Mouse (Mus musculus) embryonic facial prominence, embryonic 15.5 days (tissue): Measurements from ENCODE around the gene Sfn. TPM values are rescaled to one million over a fixed set of nuclear protein-coding genes. Genes with fewer than 3 reads are reported as not detected.
"Not testable (repeated sequence)": the region's sequence is repeated elsewhere in the genome, so short reads cannot be mapped to it uniquely, and the experiment has no call there.

ENCODE experiments used
- ATAC-seq: fragments of 200-750 bp; cut with Nextera tagmentation; 2 replicates; pipeline ENCODE4 v1.8.0; 2017; ENCODE audit warnings: low read depth, moderate TSS enrichment; ENCODE audit not compliant: insufficient number of reproducible peaks, low FRiP score, low TSS enrichment
- H3K27ac ChIP-seq: fragments of 300-500 bp; sonication (generic); replicated peaks from 2 replicates; pipeline ENCODE4 v1.5.1; 2015; ENCODE audit warnings: mild to moderate bottlenecking, inconsistent platforms
- H3K27me3 ChIP-seq: fragments of 300-500 bp; sonication (generic); 2 replicates; pipeline ENCODE4 v1.6.1; 2015; ENCODE audit warnings: inconsistent platforms
- H3K36me3 ChIP-seq: fragments of 300-500 bp; sonication (generic); 2 replicates; pipeline ENCODE4 v1.6.1; 2015; ENCODE audit warnings: mild to moderate bottlenecking, inconsistent platforms
- H3K4me1 ChIP-seq: fragments of 300-500 bp; sonication (generic); 2 replicates; pipeline ENCODE4 v1.6.1; 2015; ENCODE audit warnings: inconsistent platforms
- H3K4me2 ChIP-seq: fragments of 300-500 bp; sonication (generic); replicated peaks from 2 replicates; pipeline ENCODE4 v1.6.1; 2015; ENCODE audit warnings: mild to moderate bottlenecking, inconsistent platforms
- H3K4me3 ChIP-seq: fragments of 300-500 bp; sonication (generic); replicated peaks from 2 replicates; pipeline ENCODE4 v1.5.1; 2015; ENCODE audit warnings: mild to moderate bottlenecking, inconsistent platforms
- H3K9ac ChIP-seq: fragments of 300-500 bp; sonication (generic); 2 replicates; pipeline ENCODE4 v1.6.1; 2015; ENCODE audit warnings: inconsistent platforms
- H3K9me3 ChIP-seq: fragments of 300-500 bp; sonication (generic); replicated peaks from 2 replicates; pipeline ENCODE4 v1.6.1; 2016; ENCODE audit warnings: inconsistent platforms
- WGBS: fragments of 180-500 bp; shearing (Covaris S2); methylation state at CpG from one replicate; pipeline ENCODE4 v1.1.7; 2015; 5-methylcytosine and 5-hydroxymethylcytosine counted together
- polyA plus RNA-seq: library from polyadenylated mRNA; unstranded; fragments of >200 nt; fragmentation: Nextera tagmentation; extraction: Ambion mirVana; gene quantifications from 2 replicates; pipeline ENCODE4 v1.2.1, GENCODE M21; 2015

Sfn gene
- polyA plus RNA-seq = 347 and 362 TPM in 2 replicates

DNA sequence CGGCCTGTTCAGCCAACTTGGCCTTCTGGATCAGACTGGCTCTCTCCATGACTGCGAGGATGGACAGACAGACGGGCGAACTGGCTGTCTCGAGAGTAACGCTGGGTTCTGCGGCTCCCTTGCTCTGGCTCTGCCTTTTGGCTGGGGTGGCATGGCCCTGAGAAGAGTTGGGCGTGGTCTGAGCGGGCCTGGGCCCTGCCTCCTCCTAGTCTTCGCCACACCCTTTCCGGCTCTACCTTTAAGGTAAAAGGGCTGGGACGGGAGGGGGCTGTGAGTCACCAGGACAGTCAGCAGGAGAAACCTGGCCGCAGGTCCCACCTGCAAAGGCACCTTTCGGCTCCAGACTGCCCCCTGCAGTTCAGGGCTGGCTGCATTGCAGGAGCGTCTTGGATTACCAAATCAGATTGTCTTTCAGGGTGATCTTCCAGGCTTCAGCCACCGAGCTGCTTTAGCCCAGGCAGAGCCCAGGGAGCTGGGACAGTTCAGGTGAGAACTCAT is at the start of gene Sfn:
Gene Sfn (minus strand): TSS at position 448 of the 498 bp plus-strand sequence.
- peak within 1 kb of the TSS; percentile 15; the same call in 1 of the 2 replicates for H3K9ac ChIP-seq
- WGBS = 3% methylated on average over 16 of the region's 16 CpGs

DNA sequence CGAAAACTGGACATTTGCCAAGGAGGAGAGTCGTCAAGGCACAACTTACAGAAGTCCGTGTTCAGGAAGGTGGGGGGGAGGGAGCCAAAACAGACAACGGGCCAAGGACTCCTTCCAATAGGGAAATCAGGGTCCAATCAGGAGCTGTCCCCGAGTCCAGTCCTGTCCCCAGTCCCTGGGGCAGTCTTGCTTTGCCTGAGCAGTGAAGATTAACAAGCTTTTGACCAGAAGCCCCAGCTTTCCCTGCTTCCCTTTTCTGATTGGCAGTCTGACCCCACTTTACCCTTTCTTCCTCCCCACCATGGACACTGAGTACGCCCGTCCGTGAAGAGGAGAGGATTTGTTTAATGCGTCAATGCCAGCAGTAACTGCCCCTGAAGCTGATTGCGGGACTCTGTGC is 49.5 kb upstream of the Sfn start:
- H3K27me3 ChIP-seq = no peaks in the 10 kb centered on the region
- H3K9ac ChIP-seq = no peak overlapping the region
- peaks cover 5% of the 10 kb centered on the region; the same call in 1 of the 2 replicates for H3K4me1 ChIP-seq
- no peak overlapping the region for H3K4me2 ChIP-seq
- WGBS = 53% methylated on average over 10 of the region's 10 CpGs
- H3K4me3 ChIP-seq = no peak overlapping the region
- H3K9me3 ChIP-seq = no peaks in the 10 kb centered on the region
- ATAC-seq = no peak
- H3K27ac ChIP-seq = no peak overlapping the region
- H3K36me3 ChIP-seq = no peaks in the 10 kb centered on the region

More for the DNA sequence above, at the start of gene Sfn:
- peak within 1 kb of the TSS; percentile 37 for H3K4me2 ChIP-seq
- no peaks in the 10 kb centered on the region for H3K9me3 ChIP-seq
- H3K27ac ChIP-seq = peak within 1 kb of the TSS; percentile 71
- H3K27me3 ChIP-seq = peaks cover 29% of the 10 kb centered on the region
- H3K4me3 ChIP-seq = peak within 1 kb of the TSS; percentile 56
- peak; percentile 26; the same call in 1 of the 2 replicates for ATAC-seq
- H3K4me1 ChIP-seq = peaks cover 49% of the 10 kb centered on the region
- peaks cover 19% of the 10 kb centered on the region for H3K36me3 ChIP-seq

DNA sequence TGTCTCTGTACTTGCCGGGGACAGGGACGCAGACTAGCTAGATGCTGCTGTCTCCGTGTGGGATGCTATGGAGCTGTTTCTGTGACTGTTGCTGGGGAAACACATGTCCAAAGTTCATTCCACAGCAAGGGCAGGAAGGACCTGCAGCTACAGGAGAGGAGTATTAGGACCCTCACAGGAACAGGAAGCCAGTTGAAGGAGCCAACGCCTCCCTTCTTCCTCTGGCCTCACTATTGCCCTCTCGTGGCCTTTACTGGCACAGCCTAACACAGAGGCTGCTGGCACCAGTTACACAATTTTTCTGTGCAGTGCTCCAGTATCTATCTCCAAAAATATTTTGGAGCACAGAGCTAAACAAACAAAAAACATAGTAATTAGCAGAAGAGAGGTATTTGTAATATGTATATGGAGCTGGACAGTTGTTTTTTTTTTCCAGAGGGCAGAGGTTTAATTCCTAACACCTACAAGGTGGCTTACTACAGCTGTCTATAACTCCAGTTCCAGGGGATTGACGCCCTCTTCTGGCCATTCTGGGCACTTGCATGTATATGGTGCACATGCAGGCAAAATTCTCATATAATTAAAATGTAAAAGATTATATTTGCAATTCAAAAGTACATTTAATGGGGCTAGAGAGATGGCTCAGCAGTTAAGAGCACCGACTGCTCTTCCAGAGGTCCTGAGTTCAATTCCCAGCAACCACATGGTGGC is 48.2 kb upstream of the Sfn start, which contains the start of gene Zdhhc18:
Gene Zdhhc18 (minus strand): TSS at position 166 of the 711 bp plus-strand sequence.
- H3K36me3 ChIP-seq = no peaks in the 10 kb centered on the region
- H3K4me1 ChIP-seq = no peaks in the 10 kb centered on the region
- no peaks in the 10 kb centered on the region for H3K27me3 ChIP-seq
- peak within 1 kb of the TSS; percentile 18; the same call in 1 of the 2 replicates for H3K27ac ChIP-seq
- WGBS = 39% methylated on average over 7 of the region's 7 CpGs
- H3K9ac ChIP-seq = no peak within 1 kb of the TSS
- H3K4me2 ChIP-seq = peak within 1 kb of the TSS; percentile 17
- H3K9me3 ChIP-seq = no peaks in the 10 kb centered on the region
- peak within 1 kb of the TSS; percentile 12 for H3K4me3 ChIP-seq
- no peak for ATAC-seq

DNA sequence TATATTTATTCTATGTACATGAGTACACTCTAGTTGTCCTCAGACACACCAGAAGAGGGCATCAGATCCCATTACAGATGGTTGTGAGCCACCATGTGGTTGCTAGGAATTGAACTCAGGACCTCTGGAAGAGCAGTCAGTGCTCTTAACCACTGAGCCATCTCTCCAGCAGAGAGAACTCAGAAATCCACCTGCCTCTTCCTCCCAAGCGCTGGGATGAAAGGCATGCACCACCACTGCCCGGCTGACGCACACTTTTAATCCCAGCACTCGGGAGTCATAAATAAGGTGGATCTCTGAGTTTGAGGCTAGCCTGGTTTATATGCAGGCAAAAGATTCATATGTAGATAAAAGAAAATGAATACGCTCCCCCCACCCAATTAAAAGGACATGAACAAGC is 47.5 kb upstream of the Sfn start:
- H3K9ac ChIP-seq, H3K9me3 ChIP-seq, H3K4me1 ChIP-seq, H3K27me3 ChIP-seq, H3K36me3 ChIP-seq, ATAC-seq: not testable (repeated sequence)
- 85% methylated on average over 5 of the region's 5 CpGs for WGBS
- peak overlapping the region; percentile 12; the same call in 1 of the 2 replicates for H3K4me3 ChIP-seq
- H3K4me2 ChIP-seq = peak overlapping the region; percentile 17
- H3K27ac ChIP-seq = peak overlapping the region; percentile 18; the same call in 1 of the 2 replicates

DNA sequence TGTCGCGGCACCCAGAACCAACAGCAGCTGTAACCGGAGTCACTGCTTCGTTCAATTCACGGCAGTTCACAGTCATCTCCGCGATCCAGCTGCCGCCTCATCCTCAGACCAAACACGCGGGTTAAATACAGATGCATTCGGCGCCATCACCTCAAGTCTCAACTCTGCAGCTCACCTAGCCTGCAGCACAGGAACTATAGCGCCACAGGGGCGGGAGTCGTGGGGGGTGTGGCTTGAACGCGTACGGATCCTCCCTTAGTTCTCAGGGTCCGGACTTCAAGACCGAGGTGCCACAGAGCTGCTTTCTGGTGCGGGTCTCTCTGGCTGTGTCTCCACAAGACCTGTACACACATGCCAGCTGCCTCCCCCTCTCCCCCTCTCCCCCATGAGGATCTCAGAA is 43.7 kb upstream of the Sfn start:
- Histone ChIP-seq H3K4me2 (no peak overlapping the region), H3K27me3 (no peaks in the 10 kb centered on the region), H3K27ac (no peak overlapping the region), H3K4me3 (0 out of 2 replicates have a peak overlapping the region, but pooled peaks have one; percentile 7), H3K9ac (no peak overlapping the region), H3K36me3 (no peaks in the 10 kb centered on the region), H3K9me3 (no peaks in the 10 kb centered on the region), H3K4me1 (no peaks in the 10 kb centered on the region)
- ATAC-seq = no peak
- WGBS = 33% methylated on average over 21 of the region's 21 CpGs

DNA sequence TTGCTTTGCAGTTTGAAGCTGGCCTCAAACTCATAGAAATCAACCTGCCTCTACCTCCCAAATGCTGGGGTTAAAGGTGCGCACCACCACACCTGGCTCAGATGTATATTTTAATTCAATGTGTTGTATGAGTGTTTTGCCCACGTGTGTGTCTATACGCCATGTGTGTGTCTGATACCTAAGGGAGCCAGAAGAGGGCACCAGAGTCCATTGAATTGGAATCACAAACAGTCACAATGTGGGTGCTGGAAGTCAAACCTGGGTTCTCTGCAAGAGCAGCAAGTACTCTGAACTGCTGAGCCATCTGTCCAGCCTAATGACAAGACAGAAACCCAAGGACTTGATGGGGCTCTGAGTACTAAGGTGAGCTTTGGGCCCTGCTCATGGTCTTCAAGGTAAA is 43.2 kb upstream of the Sfn start:
- H3K9me3 ChIP-seq = no peaks in the 10 kb centered on the region
- H3K9ac ChIP-seq = no peak overlapping the region
- H3K27me3 ChIP-seq = no peaks in the 10 kb centered on the region
- no peak for ATAC-seq
- H3K4me1 ChIP-seq = no peaks in the 10 kb centered on the region
- 88% methylated on average over 3 of the region's 3 CpGs for WGBS
- H3K36me3 ChIP-seq = no peaks in the 10 kb centered on the region
- H3K4me2 ChIP-seq = no peak overlapping the region
- no peak overlapping the region for H3K27ac ChIP-seq
- no peak overlapping the region for H3K4me3 ChIP-seq

DNA sequence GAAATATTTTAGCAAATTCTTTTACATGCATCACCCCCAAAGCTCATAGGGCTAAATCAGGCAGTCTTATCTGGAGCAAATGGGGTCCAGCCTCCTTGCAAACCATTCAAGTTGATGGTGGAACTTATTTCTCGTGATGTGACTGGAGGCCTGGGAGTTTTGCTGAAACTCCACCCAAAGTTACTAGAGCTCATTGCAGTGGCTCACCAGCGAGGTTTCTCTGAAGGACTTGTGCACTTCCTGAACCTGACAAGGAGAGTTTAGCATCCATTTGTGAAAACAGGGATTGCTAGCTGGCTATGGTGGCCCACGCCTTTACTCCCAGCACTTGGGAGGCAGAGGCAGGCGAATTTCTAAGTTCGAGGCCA is 32.1 kb upstream of the Sfn start:
- Histone ChIP-seq H3K4me1 (peaks cover 25% of the 10 kb centered on the region), H3K9ac (no peak overlapping the region), H3K4me3 (no peak overlapping the region), H3K9me3 (no peaks in the 10 kb centered on the region), H3K27me3 (no peaks in the 10 kb centered on the region), H3K36me3 (no peaks in the 10 kb centered on the region), H3K4me2 (no peak overlapping the region), H3K27ac (no peak overlapping the region)
- no peak for ATAC-seq
- 74% methylated on average over 5 of the region's 5 CpGs for WGBS

DNA sequence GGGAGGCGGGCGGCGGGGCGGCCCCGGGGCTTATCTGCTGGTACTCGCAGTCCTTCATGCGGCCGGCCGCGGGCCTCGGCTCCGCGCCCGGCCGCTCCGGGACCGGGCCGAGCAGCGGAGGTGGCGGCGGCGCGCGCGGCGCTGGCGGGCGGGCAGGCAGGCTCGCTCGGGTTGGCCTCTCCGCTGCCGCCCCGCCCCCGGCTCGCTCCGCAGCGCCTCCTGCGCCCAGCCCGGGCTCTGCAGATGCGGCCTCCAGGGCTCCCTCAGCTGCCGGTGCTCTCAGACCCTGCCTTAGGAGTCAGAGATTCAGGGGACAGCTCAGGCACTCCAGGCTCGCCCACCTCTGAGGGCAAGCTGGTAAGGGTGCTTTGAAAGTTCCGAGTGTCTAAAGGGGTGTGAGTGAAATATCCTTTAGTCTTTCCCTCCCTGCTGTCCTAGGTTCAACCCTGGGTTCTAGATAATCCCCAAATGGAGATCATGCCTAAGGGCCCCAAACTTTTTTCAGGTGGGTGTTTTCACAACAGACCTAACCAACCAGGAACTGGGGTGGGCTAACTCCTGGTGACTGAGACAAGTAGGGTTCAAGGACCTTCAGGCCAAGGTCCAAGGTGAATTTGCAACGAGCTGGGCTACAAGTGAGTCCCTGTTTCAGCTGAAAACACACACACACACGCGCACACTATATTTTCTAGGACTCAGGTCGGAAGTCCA is 31.5 kb upstream of the Sfn start:
- H3K4me1 ChIP-seq = peaks cover 25% of the 10 kb centered on the region
- H3K27me3 ChIP-seq = no peaks in the 10 kb centered on the region
- peak overlapping the region; percentile 96 for H3K9ac ChIP-seq
- no peaks in the 10 kb centered on the region for H3K36me3 ChIP-seq
- peak; percentile 86 for ATAC-seq
- peak overlapping the region; percentile 77 for H3K4me3 ChIP-seq
- WGBS = 7% methylated on average over 42 of the region's 47 CpGs
- H3K27ac ChIP-seq = peak overlapping the region; percentile 76
- peak overlapping the region; percentile 75 for H3K4me2 ChIP-seq
- no peaks in the 10 kb centered on the region for H3K9me3 ChIP-seq

DNA sequence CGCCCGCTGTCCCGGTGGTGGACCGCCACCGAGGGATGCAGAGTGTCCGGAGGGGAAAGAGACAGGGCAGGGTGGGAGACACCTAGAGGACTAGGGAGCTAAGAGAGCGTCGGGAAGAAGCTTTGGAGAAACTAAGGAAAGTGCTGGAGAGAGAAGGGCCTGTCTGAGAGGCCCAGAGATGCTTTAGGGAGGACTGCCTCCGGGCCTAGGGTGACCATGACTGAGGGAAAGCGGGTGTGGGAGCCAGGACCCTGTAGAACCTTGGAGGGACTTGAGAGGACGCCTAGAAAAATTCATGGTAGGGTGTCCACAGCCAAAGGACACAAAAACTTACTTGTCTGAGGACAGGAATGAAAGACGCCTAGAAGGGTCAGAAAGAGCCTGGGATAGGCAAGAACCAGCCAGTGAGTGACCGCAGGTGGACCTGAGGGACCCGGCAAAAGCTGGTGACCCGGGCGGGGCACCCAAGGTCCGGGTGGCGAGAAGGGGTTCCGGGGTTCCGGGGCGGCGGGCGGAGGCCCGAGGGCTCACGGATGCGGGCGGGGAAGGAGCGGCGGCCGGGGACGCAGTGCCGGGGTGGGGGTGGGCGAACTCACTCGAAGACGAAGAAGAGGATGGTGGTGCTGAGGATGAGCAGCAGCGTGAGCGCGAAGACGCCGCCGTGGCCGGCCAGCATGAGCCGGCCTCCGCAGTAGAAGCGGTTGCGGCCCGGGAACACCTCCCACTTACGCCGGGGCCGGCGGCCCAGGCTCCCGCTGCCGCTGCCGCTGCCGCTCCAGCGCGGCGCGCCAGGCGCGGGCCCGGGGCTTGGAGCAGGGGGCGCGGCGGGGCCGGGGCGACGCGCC is 30.7 kb upstream of the Sfn start:
- Histone ChIP-seq H3K4me1 (peaks cover 25% of the 10 kb centered on the region), H3K4me3 (peak overlapping the region; percentile 77), H3K4me2 (peak overlapping the region; percentile 75), H3K36me3 (no peaks in the 10 kb centered on the region), H3K27me3 (no peaks in the 10 kb centered on the region), H3K9me3 (no peaks in the 10 kb centered on the region), H3K27ac (peak overlapping the region; percentile 76), H3K9ac (peak overlapping the region; percentile 96)
- peak; percentile 56 for ATAC-seq
- WGBS = 3% methylated on average over 34 of the region's 69 CpGs

DNA sequence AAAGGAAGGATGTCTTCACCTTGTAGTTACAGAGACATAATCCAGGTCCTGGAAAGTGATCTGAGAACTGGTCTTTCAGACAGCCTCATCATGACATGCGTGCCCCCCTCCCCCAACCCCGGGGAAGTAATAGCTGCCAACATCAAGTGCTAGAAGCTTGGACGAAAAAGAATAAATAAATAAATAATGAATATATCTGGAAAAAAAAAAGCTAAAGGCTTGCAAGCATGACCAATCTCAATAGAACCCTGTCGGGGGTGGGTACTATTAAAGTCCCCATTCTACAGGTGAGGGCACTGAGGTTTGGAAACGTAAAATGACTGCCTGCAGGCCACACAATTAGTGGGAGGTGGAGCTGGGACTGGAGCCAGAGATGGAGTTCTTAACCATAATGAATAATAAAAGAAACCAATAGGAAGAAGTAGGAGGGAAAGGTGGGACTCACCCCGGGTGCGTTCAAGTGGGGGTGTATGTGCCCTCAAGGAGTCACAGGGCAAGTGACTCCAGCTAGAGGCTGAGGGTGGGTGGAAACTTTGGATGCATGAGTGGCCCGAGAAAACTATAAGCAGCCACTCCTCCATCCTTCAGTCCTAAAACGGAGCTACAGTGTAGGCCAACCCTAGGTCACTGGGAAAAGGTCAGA is 29.9 kb upstream of the Sfn start:
- WGBS = 32% methylated on average over 9 of the region's 9 CpGs
- peak overlapping the region; percentile 76; the same call in 1 of the 2 replicates for H3K27ac ChIP-seq
- H3K36me3 ChIP-seq = peaks cover 2% of the 10 kb centered on the region; the same call in 1 of the 2 replicates
- H3K4me1 ChIP-seq = peaks cover 25% of the 10 kb centered on the region
- no peaks in the 10 kb centered on the region for H3K9me3 ChIP-seq
- no peak for ATAC-seq
- peak overlapping the region; percentile 75 for H3K4me2 ChIP-seq
- H3K27me3 ChIP-seq = no peaks in the 10 kb centered on the region
- H3K9ac ChIP-seq = peak overlapping the region; percentile 96
- peak overlapping the region; percentile 77 for H3K4me3 ChIP-seq
